Mouse (Mus musculus): ENCODE measurements at regions not wholly inside any gene's neighbourhood (a gene's known extent, or its start where the extent isn't known, plus 50 kb on each side); places are given as distances from the start of the nearest gene placed in this dataset.
A peak's percentile ranks its signal among the peaks of the same experiment; 100 is the strongest.

- Histone ChIP-seq H3K4me2 (ENCODE audit: low read length) (no peak overlapping the region), H3K4me1 (ENCODE audit: control insufficient read depth, insufficient read depth, low read length) (peaks cover 19% of the 10 kb centered on the region; the same call in 1 of the 2 replicates), H3K9ac (replicated peaks; ENCODE audit: low read length) (no peak overlapping the region), H3K27me3 (ENCODE audit: control insufficient read depth, insufficient read depth, low read length) (no peaks in the 10 kb centered on the region), H3K4me3 (replicated peaks; ENCODE audit: low read depth, low read length) (no peak overlapping the region), H3K36me3 (ENCODE audit: control insufficient read depth, insufficient read depth, low read length) (no peaks in the 10 kb centered on the region), H3K9me3 (ENCODE audit: control insufficient read depth, low read length) (no peaks in the 10 kb centered on the region), H3K27ac (replicated peaks; ENCODE audit: low read depth, low read length) (no peak overlapping the region)
- 53% methylated on average over 6 of the region's 6 CpGs for WGBS
- ATAC-seq (ENCODE audit: low FRiP score, low TSS enrichment) (no peak), DNase-seq (peak; percentile 28)
Measured at GRCm38 (mm10) chr13:102586215-102586614, 107.1 kb upstream of the Cd180 start.

GRCm38 (mm10) chr13:102589680-102590435 lies 103.5 kb upstream of the Cd180 start:
- Histone ChIP-seq H3K4me1 (ENCODE audit: control insufficient read depth, insufficient read depth, low read length) (peaks cover 23% of the 10 kb centered on the region; the same call in 1 of the 2 replicates), H3K4me2 (ENCODE audit: low read length) (peak overlapping the region; percentile 26), H3K27me3 (ENCODE audit: control insufficient read depth, insufficient read depth, low read length) (0 out of 2 replicates have a peak, but pooled peaks cover 2% of the 10 kb centered on the region), H3K27ac (replicated peaks; ENCODE audit: low read depth, low read length) (peak overlapping the region; percentile 66), H3K4me3 (replicated peaks; ENCODE audit: low read depth, low read length) (no peak overlapping the region), H3K36me3 (ENCODE audit: control insufficient read depth, insufficient read depth, low read length) (no peaks in the 10 kb centered on the region), H3K9ac (replicated peaks; ENCODE audit: low read length) (no peak overlapping the region), H3K9me3 (ENCODE audit: control insufficient read depth, low read length) (no peaks in the 10 kb centered on the region)
- ATAC-seq (ENCODE audit: low FRiP score, low TSS enrichment) (peak; percentile 83), DNase-seq (peak; percentile 75)
- 18% methylated on average over 18 of the region's 18 CpGs for WGBS

GRCm38 (mm10) chr13:102591803-102592537 lies 101.4 kb upstream of the Cd180 start:
- WGBS: 77% methylated on average over 4 of the region's 4 CpGs
- Histone ChIP-seq H3K27me3 (ENCODE audit: control insufficient read depth, insufficient read depth, low read length) (0 out of 2 replicates have a peak, but pooled peaks cover 2% of the 10 kb centered on the region), H3K27ac (replicated peaks; ENCODE audit: low read depth, low read length) (no peak overlapping the region), H3K4me3 (replicated peaks; ENCODE audit: low read depth, low read length) (no peak overlapping the region), H3K4me1 (ENCODE audit: control insufficient read depth, insufficient read depth, low read length) (peaks cover 23% of the 10 kb centered on the region; the same call in 1 of the 2 replicates), H3K36me3 (ENCODE audit: control insufficient read depth, insufficient read depth, low read length) (no peaks in the 10 kb centered on the region), H3K4me2 (ENCODE audit: low read length) (no peak overlapping the region), H3K9me3 (ENCODE audit: control insufficient read depth, low read length) (no peaks in the 10 kb centered on the region), H3K9ac (replicated peaks; ENCODE audit: low read length) (no peak overlapping the region)
- DNase-seq: no peak
- no peak for ATAC-seq (ENCODE audit: low FRiP score, low TSS enrichment)

- no peaks in the 10 kb centered on the region for H3K9me3 ChIP-seq (ENCODE audit: control insufficient read depth, low read length)
- H3K36me3 ChIP-seq (ENCODE audit: control insufficient read depth, insufficient read depth, low read length): no peaks in the 10 kb centered on the region
- DNase-seq (no peak), ATAC-seq (ENCODE audit: low FRiP score, low TSS enrichment) (no peak)
- H3K27ac ChIP-seq (replicated peaks; ENCODE audit: low read depth, low read length): no peak overlapping the region
- no peak overlapping the region for H3K4me3 ChIP-seq (replicated peaks; ENCODE audit: low read depth, low read length)
- no peak overlapping the region for H3K9ac ChIP-seq (replicated peaks; ENCODE audit: low read length)
- 91% methylated on average over 12 of the region's 12 CpGs for WGBS
- H3K4me1 ChIP-seq (ENCODE audit: control insufficient read depth, insufficient read depth, low read length): peaks cover 23% of the 10 kb centered on the region; the same call in 1 of the 2 replicates
- 0 out of 2 replicates have a peak, but pooled peaks cover 2% of the 10 kb centered on the region for H3K27me3 ChIP-seq (ENCODE audit: control insufficient read depth, insufficient read depth, low read length)
- H3K4me2 ChIP-seq (ENCODE audit: low read length): no peak overlapping the region
Measured at GRCm38 (mm10) chr13:102593405-102594200, 99.8 kb upstream of the Cd180 start.

- Histone ChIP-seq H3K4me2 (ENCODE audit: low read length) (no peak overlapping the region), H3K9ac (replicated peaks; ENCODE audit: low read length) (no peak overlapping the region), H3K27me3 (ENCODE audit: control insufficient read depth, insufficient read depth, low read length) (0 out of 2 replicates have a peak, but pooled peaks cover 2% of the 10 kb centered on the region), H3K27ac (replicated peaks; ENCODE audit: low read depth, low read length) (no peak overlapping the region), H3K36me3 (ENCODE audit: control insufficient read depth, insufficient read depth, low read length) (no peaks in the 10 kb centered on the region), H3K4me3 (replicated peaks; ENCODE audit: low read depth, low read length) (no peak overlapping the region), H3K4me1 (ENCODE audit: control insufficient read depth, insufficient read depth, low read length) (peaks cover 23% of the 10 kb centered on the region; the same call in 1 of the 2 replicates), H3K9me3 (ENCODE audit: control insufficient read depth, low read length) (no peaks in the 10 kb centered on the region)
- WGBS: 96% methylated on average over 3 of the region's 3 CpGs
- DNase-seq (no peak), ATAC-seq (ENCODE audit: low FRiP score, low TSS enrichment) (no peak)
Measured at GRCm38 (mm10) chr13:102594201-102594600, 99.2 kb upstream of the Cd180 start.

- no peak for ATAC-seq (ENCODE audit: low FRiP score, low TSS enrichment)
- H3K9ac ChIP-seq (replicated peaks; ENCODE audit: low read length): no peak overlapping the region
- H3K4me3 ChIP-seq (replicated peaks; ENCODE audit: low read depth, low read length): no peak overlapping the region
- 0 out of 2 replicates have a peak, but pooled peaks cover 2% of the 10 kb centered on the region for H3K27me3 ChIP-seq (ENCODE audit: control insufficient read depth, insufficient read depth, low read length)
- no peaks in the 10 kb centered on the region for H3K9me3 ChIP-seq (ENCODE audit: control insufficient read depth, low read length)
- no peaks in the 10 kb centered on the region for H3K36me3 ChIP-seq (ENCODE audit: control insufficient read depth, insufficient read depth, low read length)
- no peak overlapping the region for H3K4me2 ChIP-seq (ENCODE audit: low read length)
- no peak for DNase-seq
- no peak overlapping the region for H3K27ac ChIP-seq (replicated peaks; ENCODE audit: low read depth, low read length)
- peaks cover 9% of the 10 kb centered on the region; the same call in 1 of the 2 replicates for H3K4me1 ChIP-seq (ENCODE audit: control insufficient read depth, insufficient read depth, low read length)
- WGBS: 36% methylated on average over 5 of the region's 5 CpGs
Measured at GRCm38 (mm10) chr13:102595602-102596001, 97.8 kb upstream of the Cd180 start.

GRCm38 (mm10) chr13:102596101-102596500 lies 97.3 kb upstream of the Cd180 start:
- 92% methylated on average over 2 of the region's 2 CpGs for WGBS
- H3K9ac ChIP-seq (replicated peaks; ENCODE audit: low read length): no peak overlapping the region
- H3K4me3 ChIP-seq (replicated peaks; ENCODE audit: low read depth, low read length): no peak overlapping the region
- H3K36me3 ChIP-seq (ENCODE audit: control insufficient read depth, insufficient read depth, low read length): no peaks in the 10 kb centered on the region
- ATAC-seq (ENCODE audit: low FRiP score, low TSS enrichment) (no peak), DNase-seq (no peak)
- H3K4me2 ChIP-seq (ENCODE audit: low read length): no peak overlapping the region
- H3K4me1 ChIP-seq (ENCODE audit: control insufficient read depth, insufficient read depth, low read length): peaks cover 4% of the 10 kb centered on the region; the same call in 1 of the 2 replicates
- 0 out of 2 replicates have a peak, but pooled peaks cover 2% of the 10 kb centered on the region for H3K27me3 ChIP-seq (ENCODE audit: control insufficient read depth, insufficient read depth, low read length)
- H3K27ac ChIP-seq (replicated peaks; ENCODE audit: low read depth, low read length): no peak overlapping the region
- no peaks in the 10 kb centered on the region for H3K9me3 ChIP-seq (ENCODE audit: control insufficient read depth, low read length)

- no peak for ATAC-seq (ENCODE audit: low FRiP score, low TSS enrichment)
- DNase-seq: no peak
- 76% methylated on average over 5 of the region's 5 CpGs for WGBS
Measured at GRCm38 (mm10) chr13:102598181-102598580, 95.2 kb upstream of the Cd180 start.

More at GRCm38 (mm10) chr13:102598181-102598580, 95.2 kb upstream of the Cd180 start:
- Histone ChIP-seq H3K4me1 (ENCODE audit: control insufficient read depth, insufficient read depth, low read length) (no peaks in the 10 kb centered on the region), H3K9me3 (ENCODE audit: control insufficient read depth, low read length) (no peaks in the 10 kb centered on the region), H3K36me3 (ENCODE audit: control insufficient read depth, insufficient read depth, low read length) (no peaks in the 10 kb centered on the region), H3K4me3 (replicated peaks; ENCODE audit: low read depth, low read length) (no peak overlapping the region), H3K27me3 (ENCODE audit: control insufficient read depth, insufficient read depth, low read length) (0 out of 2 replicates have a peak, but pooled peaks cover 2% of the 10 kb centered on the region), H3K9ac (replicated peaks; ENCODE audit: low read length) (no peak overlapping the region), H3K4me2 (ENCODE audit: low read length) (no peak overlapping the region), H3K27ac (replicated peaks; ENCODE audit: low read depth, low read length) (no peak overlapping the region)

All from midbrain, embryonic 14.5 days (tissue).